Mouse (Mus musculus) T-cell, adult 2 months (primary cell): Measurements from ENCODE around the gene Kcna7.
"Not testable (repeated sequence)": the region's sequence is repeated elsewhere in the genome, so short reads cannot be mapped to it uniquely, and the experiment has no call there.

Source experiments
- DNase-seq: peaks from one replicate; pipeline ENCODE4 v3.0.0; 2022; ENCODE audit warnings: low spot score

Gene Kcna7

DNA sequence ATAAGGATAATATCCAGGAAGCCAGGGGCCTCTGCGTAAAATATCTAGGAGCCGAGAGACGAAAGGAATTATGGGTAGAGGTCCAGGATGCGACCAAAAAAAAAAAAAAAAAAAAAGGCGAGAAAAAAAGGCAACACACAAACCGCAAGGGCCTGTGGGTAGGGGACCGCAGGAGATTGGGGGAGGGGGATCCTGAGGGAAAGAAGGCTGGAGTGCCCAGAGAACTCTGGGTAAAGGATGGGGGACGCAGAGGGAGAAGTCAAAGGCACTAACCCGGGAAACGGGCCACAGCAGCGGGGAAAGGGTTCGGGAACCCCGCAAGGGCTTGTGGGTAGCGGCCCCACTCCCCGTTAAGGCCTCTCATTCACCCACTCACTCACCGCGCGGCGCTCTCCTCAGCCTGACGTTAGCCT lies 10.3 kb upstream of the Kcna7 start:
- DNase-seq = no peak

DNA sequence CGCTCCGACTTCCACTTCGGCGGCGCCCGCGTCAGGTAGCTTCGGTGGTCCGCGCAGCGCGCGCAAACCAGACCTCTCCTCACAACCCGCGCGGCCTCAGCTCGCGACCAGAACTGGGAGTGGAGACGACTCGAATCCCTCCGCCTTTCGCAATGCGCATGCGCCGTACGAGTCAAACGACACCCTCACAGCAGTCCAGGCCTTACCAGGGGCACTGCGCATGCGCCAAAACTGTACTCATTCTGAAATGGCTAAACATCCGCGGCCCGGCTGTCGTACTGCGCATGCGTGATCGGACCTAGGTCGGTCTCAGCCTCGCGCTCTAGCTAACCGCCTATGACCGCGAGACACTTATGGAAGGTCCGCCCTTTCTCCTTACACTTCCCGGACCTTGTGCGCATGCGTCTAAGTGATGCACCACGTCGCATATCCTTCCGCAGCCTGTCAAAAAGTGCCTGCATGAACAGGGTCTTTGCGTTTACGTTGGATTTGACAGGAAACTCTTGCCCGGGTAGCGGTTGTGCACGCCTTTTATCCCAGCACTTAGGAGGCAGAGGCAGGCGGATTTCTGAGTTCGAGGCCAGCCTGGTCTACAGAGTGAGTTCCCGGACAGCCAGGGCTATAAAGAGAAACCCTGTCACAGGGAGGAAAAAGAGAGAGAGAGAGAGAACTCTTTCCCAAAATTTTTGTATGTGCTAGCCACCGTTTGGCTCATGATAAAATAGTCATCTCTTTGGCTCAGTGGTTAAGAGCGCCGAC lies 9.7 kb upstream of the Kcna7 start, which contains the start of gene Snrnp70:
Snrnp70 (minus strand) TSS at position 165 of the 759 bp plus-strand sequence.
- peak; percentile 100 for DNase-seq

DNA sequence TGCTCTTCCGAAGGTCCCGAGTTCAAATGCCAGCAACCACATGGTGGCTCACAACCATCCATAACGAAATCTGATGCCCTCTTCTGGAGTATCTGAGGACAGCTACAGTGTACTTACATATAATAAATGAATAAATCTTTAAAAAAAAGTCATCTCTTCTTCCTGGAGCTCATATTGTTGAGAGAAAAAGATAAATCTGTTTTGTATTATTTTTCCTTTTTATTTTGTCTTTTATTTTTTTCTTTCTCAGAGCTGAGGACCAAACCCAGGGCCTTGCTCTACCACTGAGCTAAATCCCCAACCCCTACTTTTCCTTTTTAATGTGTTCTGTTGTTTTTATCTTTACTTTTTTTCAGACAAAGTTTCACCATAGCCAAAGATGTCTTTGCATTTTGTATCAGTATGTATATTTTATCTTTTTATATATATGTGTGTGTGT lies 9.1 kb upstream of the Kcna7 start:
- not testable (repeated sequence) for DNase-seq

DNA sequence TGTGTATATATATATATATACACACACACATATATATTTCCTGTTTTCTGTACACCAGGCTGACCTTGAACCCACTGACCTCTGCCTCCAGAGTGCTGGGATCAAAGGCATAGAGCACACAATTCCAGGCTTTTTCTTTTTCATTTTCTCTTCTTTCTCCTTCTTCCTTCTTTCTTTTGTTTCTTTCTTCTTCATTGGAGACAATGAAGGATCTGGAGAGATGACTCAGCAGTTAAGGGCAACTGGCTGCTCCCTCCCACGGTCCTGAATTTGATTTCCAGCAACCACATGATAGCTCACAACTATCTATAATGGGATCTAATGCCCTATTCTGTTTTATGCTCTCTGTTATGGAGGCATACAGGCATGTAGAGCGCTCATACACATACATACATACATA lies 8.7 kb upstream of the Kcna7 start:
- DNase-seq = no peak

DNA sequence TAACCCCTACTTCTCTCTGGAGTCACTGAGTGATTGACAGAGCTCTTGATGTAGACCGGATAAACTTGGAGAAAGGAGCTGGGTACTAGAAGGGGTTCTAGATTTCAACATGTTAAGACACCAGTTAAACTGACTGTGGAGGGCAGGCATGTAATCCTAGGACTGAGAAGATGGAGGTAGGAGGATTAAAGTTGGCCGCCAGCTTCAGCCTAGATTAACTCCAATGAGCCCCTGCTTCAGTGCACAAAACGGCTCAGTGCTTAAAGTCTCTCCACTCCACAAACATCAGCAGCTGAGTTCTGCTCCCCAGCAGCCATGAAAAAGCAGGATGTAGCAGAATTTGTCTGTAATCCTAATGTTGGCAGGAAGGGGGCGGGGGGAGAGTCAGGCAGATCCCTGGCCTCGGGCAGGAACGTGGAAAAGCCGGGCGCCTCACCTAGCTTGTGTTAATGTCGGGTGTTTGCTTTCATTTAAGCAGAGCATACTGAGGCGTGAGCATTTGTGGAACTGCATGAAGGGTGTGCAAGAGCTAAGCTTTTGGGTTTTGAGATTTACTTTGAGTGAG lies 3.9 kb upstream of the Kcna7 start:
- DNase-seq = no peak

DNA sequence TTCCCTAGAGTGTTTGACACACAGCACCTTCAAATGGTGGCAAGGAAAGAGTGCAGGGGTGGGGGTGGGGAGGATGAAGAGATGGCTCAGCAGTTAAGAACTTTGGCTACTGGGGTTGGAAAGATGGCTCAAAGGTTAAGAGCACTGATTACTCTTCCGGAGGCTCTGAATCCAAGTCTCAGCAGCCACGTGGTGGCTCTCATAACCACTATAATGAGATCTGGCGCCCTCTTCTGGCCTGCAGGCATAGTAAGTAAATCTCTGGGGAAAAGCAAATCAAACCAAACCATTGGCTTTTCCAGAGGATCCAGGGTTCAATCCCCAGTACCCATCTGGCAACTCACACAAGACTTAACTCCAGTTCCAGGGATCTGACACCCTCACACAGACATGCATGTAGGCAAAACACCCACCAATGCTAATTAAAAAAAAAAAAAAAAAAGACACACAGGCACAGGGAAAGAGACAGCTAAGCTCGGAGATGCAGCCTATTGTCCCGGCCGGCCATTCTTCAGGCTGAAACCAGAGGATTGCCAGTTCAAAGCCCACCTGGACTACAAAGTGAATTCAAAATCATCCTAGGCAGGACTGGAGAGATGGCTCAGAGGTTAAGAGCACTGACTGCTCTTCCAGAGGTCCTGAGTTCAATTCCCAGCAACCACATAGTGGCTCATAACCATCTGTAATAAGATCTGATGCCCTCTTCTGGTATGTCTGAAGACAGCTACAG lies 1.8 kb upstream of the Kcna7 start:
- peak; percentile 67 for DNase-seq

DNA sequence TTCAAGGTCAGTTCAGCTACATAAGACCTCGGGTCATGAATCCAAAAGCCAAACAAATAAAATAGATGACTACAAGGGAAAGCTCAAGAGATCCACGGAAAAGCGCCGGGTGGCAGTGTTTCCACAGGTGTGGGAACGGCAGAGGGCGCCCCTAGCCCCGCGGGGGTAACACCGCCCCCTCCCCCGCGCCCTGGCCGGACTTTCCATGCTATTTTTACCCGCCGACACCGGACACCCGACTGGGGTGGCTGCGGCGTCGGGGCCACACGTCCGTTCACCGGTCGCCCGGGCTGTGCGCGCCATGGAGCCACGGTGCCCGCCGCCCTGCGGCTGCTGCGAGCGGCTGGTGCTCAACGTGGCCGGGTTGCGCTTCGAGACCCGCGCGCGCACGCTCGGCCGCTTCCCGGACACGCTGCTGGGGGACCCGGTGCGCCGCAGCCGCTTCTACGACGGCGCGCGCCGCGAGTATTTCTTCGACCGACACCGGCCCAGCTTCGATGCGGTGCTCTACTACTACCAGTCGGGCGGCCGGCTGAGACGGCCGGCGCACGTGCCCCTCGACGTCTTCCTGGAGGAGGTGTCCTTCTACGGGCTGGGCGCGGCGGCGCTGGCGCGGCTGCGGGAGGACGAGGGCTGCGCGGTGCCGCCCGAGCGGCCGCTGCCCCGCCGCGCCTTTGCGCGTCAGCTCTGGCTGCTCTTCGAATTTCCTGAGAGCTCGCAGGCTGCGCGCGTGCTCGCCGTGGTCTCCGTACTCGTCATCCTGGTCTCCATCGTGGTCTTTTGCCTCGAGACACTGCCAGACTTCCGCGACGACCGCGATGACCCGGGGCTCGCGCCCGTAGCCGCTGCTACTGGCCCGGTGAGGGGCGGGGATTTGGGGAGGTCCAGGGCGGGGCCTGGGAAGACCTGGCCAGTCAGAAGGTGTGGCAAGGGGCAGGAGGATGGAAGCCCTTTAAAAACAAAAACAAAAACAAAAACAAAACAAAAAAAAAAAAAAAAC lies 1.0 kb downstream of the Kcna7 start:
- DNase-seq = no peak

DNA sequence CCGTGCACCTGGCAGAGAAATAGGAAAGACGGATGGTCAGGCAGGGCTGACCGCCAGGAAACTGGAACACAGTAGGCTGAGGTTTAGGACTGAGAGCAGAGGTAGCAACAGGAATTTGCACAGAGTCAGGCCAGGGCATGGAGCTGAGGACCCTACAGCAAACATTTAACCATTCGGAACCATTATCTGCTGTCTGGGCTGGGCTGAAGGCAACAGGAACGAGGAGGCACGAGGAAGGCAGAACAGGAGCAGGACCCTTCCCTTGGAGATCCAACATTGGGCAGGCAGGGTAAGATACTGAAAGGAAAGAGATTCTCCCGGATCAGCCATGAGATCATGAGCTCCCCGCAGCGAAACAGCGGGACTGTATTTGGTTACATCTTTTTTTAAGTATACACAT lies 2.4 kb downstream of the Kcna7 start:
- no peak for DNase-seq

DNA sequence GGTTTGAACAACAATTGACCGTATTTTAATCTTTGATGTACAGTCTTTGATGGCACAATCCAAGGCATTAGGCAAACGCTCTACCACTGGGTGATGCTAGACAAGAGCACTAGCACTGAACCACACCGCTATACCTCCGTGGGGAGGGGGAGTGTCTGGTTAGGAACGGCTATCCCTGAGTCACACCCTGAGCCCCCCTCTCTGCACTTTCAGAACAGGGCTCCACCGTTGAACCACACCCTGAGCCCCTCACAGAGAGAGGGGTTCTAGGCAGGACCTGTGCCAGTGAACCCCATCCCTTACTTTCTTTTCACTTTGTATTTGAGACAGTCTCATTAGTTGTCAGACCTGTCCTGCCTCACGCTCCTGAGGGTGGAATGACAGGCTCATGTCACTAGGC lies 2.9 kb downstream of the Kcna7 start:
- DNase-seq = no peak

DNA sequence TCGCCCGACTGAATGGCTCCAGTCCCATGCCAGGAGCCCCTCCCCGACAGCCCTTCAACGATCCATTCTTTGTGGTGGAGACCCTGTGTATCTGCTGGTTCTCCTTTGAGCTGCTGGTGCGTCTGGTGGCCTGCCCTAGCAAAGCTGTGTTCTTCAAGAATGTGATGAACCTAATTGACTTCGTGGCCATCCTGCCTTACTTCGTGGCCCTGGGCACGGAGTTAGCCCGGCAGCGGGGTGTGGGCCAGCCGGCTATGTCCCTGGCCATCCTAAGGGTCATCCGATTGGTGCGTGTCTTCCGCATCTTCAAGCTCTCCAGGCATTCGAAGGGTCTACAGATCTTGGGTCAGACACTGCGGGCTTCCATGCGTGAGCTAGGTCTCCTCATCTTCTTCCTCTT lies 3.5 kb downstream of the Kcna7 start:
- DNase-seq = no peak

DNA sequence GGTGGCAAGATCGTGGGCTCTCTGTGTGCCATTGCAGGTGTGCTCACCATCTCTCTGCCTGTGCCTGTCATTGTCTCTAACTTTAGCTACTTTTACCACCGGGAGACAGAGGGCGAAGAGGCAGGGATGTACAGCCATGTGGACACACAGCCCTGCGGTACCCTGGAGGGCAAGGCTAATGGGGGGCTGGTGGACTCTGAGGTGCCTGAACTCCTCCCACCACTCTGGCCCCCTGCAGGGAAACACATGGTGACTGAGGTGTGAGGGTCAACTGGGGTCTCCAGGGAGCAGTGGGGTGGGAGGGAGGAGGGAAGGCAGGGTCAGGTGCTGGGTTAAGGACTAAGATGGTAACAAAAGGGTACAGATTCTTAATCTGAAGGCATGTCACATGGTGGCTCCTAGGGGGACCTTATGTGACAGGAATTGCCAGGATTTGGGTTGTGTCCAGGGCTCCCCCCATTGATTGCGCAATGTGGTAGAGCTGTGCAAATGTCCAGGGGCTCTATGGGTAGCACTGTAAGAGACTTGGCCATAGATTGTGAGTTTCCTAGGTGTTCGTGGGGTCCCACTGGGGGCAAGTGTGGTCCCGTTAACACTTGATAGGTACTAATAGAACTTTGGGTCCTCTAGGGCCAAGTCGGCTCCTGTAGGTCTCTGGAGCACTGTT lies 4.2 kb downstream of the Kcna7 start:
- DNase-seq = no peak

DNA sequence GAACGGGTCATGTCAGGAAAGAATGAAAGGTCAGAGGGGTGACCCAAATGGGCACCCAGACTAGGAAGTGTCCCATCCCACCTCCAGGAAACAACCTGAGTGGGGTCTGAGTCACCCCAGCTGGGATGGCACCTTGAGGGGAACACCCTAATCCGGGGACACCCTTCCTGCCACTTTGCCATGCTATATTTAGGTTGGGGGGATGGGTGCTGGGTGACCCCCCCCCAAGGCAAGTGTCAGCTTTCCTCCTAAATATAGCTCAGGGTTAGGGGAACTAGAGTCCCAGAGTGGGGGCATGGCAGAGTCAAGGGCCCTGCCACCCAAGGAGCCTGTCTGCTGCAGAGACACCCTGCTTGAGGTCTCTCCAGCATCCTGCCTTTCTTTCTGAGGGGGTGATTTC lies 7.0 kb downstream of the Kcna7 start:
- no peak for DNase-seq

DNA sequence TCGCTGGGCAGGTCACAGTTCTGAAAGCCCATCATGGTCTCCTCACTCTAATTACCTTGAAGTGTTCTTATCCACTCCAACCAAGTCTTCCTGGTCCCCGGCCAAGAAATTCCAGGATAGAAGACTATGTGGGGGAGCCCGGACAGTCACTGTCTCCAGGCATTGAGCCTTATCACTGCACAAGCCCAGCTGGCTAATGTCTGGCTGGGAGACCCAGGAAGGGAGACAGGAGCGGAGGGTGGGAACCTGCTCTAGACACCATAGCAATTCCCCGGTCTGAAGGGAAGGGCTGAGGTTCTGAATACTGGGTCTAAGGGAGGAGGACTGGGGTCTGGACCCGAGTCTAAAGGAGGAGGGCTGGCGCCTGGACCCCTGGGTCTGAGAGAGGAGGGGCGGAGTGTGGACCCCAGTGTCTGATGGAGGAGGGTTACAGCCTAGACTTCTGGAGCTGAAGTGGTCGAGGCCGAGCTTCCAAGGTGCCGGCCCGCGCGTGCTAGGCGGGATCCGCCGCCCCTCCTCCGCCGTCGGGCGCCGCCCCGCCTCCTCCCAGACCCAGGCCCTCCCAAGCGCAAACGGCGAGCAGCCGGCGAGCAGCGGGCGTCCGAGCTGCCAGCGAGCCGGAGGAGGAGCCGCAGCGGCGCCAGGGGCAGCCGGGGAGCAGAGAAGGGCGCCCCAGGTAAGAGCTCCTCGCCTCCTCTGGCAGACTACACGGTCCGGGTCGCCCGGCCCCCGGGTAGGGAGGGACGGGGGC lies 7.8 kb downstream of the Kcna7 start, which contains the start of gene Ntf5:
Ntf5 (plus strand) TSS at position 583 of the 751 bp plus-strand sequence.
- no peak for DNase-seq

DNA sequence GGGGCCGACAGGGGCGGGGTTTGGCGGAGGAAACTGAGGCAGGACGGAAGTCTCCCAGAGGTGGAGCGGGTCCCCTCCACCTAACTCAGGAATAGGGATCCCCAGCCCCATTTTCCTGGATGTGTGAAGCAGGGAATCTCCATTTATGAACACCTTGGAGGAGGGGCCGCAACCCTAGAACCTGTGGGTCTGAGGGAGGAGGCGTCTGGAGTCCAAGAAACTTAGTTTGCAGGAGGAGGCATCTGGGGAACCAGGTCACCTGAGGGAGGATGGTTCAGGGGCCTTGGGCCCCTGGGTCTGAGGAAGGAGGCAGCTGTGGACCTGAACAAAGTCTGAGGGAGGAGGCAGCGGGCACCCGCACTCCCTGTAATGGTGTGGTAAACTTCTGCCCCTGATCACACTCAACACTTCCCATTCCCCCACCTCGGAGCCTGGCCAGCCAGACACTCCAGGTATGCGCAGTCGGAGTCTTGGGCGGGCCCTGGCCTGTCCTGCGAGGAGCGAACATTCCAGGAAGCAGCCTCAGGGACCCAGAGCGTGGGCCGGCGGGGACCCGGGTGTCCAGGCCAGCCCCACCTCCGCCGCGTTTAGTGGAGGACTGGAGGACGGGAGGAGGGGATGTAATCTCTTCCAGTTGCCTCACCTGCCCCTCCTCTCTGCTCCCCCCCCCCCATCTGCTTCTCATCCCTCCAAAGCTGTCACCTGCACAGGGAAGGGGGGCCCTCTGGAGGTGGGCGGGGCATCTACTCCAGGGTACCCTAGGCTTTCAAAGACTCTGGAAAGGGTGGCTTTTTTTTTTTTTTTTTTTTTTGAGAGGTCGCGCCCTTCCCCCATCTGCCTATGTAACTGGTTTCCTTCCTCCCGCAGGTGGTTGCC lies 8.6 kb downstream of the Kcna7 start:
- no peak for DNase-seq

DNA sequence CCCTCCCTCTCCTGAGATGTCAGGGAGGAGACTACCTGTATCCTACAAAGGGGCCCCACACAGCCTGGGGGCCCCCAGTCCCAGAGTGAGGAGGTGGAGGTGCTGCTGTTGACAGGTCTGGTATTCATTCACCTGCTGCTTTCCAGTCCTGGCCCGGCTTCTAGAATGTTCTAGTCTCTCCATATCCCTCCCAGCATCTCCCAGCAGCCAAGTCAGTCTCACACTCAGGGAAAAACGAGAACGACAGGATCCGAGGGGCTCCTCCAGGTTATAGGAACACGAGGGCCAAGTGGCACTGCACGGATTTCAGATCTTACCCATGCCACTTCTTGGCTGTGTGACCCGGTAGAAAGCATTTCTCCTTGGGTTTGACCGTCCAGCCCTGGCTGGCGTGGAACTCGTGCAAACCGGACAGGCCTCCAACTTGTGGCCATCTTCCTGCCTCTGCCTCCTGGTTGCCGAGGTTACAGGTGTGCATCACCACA lies 9.3 kb downstream of the Kcna7 start:
- DNase-seq = no peak

DNA sequence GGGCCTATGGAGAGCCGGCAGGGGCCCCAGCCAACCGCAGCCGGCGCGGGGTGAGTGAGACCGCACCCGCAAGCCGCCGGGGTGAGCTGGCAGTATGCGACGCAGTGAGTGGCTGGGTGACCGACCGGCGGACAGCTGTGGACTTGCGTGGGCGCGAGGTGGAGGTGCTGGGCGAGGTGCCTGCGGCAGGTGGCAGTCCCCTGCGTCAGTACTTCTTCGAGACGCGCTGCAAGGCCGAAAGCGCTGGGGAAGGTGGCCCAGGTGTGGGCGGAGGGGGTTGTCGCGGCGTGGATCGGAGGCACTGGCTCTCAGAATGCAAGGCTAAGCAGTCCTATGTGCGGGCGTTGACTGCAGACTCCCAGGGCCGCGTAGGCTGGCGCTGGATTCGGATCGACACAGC lies 10.2 kb downstream of the Kcna7 start:
- DNase-seq = peak; percentile 28

DNA sequence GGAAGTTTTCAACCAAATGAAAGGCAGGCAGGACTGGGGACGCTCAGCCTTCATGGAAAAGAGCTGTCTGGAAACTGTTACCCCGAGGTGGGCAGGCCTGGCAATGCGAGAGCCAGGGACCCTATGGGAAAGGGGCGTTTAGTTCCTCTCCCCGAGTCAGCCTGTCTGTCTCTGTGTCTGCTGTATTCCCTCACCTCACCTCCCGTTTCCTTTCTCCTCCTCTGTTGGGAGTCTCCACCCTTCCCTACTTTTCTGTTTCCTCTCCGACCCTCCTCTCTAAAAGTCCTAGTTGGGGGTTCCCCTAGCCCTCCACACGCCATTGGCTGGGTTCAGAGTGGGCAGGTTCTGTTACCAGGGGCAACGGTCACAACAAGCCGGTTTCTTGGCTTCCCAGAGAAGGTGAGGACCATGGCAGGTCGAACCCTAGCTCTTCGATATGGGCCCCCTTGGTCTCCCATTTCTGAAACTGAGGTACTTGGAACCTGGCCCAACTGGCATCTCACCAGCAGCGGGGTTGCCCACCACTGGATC lies 12.6 kb downstream of the Kcna7 start:
- DNase-seq = no peak

DNA sequence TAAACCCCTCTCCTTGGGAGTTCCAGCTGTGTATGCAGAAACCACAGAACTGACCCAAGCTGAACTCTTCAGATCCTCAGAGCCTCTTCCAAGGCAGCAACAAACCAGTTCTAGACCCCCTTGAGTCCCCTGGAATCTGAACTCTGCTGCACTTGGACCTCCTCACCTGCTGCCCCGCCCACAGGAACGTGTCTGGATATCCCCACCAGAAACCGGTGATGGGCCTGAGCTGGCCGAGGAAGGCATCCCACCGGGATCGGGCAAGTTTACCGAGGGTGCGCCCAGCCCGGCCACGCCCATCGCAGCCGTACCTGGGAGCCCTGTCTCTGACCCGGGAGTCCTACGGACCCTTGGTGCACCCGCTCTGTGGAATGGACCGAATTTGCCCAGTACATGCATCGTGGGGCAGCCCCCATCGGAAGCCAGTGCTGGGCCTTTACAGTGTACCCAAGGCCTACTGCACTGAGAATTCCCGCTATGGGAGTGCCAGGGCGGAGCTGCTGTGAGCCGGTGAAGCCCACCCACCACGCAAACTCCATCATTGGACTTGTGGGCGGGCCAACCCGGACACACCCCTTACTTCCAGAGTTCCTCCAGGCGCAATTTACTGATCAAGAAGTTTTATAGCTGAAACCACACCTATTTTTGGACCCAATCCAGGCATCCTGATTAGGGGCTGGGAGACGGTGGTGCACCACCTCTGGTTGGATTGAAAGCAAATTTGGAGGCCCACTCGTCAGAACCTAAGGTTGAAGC lies 14.6 kb downstream of the Kcna7 start:
- no peak for DNase-seq

DNA sequence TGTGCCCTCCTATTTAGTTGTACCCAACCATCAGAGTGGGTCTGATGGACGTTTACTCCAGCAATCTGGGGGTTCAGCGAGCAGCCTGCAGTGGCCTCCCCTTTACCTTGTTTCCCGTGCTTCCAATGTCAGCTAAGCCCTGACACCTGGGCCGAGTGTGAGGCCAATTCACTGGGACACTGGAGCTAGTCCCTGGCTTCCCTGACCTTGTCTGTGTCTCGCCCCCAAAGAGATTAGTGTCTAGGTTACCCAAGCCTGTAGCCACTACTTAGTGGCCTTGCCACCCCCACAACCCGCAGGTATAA lies 15.1 kb downstream of the Kcna7 start, which contains the start of gene Lhb:
Lhb (plus strand) TSS at position 206 of the 305 bp plus-strand sequence.
- no peak for DNase-seq
